Mouse (Mus musculus) brain, embryonic 14.5 days (tissue): Measurements from ENCODE around the gene Tmppe. TPM values are rescaled to one million over a fixed set of nuclear protein-coding genes. Genes with fewer than 3 reads are reported as not detected.
"Not testable (repeated sequence)": the region's sequence is repeated elsewhere in the genome, so short reads cannot be mapped to it uniquely, and the experiment has no call there.

Experiments
- DNase-seq: peaks from one replicate; pipeline ENCODE4 v3.0.0-alpha.2; 2011; ENCODE audit warnings: low read depth
- CTCF ChIP-seq: fragments of 200-500 bp; IDR thresholded peaks from 2 replicates; pipeline ENCODE4 v1.5.1; 2012; ENCODE audit warnings: inconsistent platforms, mild to moderate bottlenecking, moderate library complexity, borderline replicate concordance; ENCODE audit not compliant: insufficient read depth, insufficient read length; ENCODE audit errors: extremely low read depth
- POLR2A ChIP-seq: fragments of 200-500 bp; IDR thresholded peaks from 2 replicates; pipeline ENCODE4 v1.6.1; 2012; ENCODE audit warnings: mild to moderate bottlenecking, inconsistent platforms, borderline replicate concordance; ENCODE audit not compliant: poor library complexity, insufficient read depth, insufficient read length, severe bottlenecking; ENCODE audit errors: extremely low read depth
- polyA plus RNA-seq: library from polyadenylated mRNA; depleted of rRNA; stranded (reverse); fragments of >200 nt; gene quantifications from 2 replicates; pipeline ENCODE4 v1.2.3, GENCODE M21; 2012; rRNA removed

The Tmppe gene
- 3.2 and 4.9 TPM in 2 replicates for polyA plus RNA-seq

DNA sequence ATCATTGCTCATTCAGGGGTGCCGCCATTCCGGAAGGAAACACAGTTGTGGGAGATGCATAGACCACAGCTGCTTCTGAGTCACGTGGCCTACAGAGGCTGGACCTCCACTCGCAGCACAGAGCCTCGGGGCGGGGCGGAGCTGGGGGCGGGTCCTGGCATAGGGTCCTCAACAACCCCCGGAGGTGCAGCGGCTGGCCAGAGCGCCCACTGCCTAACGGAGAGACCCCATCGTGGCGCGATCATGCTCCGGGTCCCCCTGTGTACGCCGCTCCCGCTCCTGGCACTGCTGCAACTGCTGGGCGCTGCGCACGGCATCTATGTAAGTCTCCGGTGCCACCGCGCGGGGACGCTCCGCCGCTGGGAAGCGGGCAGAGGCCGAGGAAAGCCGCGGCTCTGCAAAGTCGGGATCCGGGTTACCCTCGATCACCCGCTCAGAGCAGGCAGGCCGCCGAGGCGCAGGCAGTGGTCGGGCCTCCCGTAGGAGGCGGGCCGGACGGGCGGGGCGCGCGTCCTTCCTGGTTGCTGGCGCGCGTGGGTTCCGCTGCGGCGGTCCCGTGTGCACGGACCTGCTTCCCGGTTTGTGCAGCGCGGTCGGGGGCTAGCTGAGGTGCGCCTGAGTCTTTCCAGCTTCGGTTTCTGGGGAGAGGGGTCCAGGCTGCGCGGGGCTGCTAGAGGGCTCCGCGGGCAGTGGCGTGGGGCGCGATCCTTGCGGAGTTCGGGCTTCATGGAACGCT lies at the start of gene Tmppe, which contains the start of gene Glb1:
Gene Tmppe, plus strand, starts transcription at position 157 of the 736 bp plus-strand sequence.
Gene Glb1, plus strand, starts transcription at position 128 of the 736 bp plus-strand sequence.
- DNase-seq = peak; percentile 95
- TF ChIP-seq POLR2A (peak; percentile 26), CTCF (peak; percentile 46; the same call in 1 of the 2 replicates)

DNA sequence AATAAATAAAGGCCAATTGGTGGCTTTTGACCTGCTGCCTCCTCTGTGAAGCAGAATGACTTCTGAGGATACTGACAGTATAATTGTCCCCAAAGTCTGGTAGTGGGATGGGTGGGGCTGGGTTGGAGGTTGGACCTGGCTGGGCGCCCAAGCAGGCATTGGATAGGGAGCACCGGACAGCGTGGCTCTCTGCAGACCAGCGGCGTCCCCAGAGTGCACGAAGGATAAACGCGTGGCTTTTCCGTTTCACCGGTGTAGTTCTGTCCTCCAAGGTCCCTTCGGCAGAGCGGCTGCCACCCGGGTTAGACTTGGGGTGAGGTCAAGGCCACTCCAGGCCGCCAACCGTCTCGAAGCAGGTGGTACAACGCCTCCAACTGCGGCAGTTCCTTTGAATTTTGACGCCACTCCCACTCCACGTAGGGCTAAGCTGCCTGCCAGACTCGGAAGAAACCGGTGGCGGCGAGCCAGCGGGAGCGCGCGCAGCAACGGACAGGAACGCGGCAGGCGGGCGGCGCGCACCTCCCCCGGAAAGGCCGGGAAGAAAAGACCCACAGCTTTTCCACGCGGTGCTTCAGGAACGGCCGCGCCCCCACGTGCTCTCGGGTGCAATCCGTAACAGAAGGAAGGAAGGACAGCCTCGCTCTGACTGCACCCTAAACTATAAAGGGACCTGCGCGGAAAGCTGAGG lies 33.0 kb upstream of the Tmppe start:
- DNase-seq = peak; percentile 92
- TF ChIP-seq CTCF (no peak), POLR2A (peak; percentile 30; the same call in 1 of the 2 replicates)

DNA sequence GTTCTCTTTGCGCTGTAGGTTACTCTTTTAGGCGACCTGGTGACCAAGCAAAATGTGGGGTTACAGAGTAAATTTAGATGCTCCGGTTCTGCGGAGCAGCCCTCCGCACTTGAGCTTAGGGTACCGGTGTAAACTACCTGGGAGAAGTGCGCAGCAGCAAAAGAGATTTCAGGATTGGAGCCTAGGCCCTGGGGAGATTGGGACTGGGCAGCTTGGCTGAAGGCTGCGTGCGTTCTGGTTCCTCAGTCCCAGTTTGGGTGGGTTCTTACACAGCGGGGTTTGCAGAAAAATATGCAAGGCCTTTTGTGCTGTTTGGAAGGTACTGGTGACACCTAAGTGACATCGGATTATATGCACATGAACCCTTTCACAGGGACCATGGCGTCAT lies 32.4 kb upstream of the Tmppe start:
- TF ChIP-seq CTCF (no peak), POLR2A (no peak)

DNA sequence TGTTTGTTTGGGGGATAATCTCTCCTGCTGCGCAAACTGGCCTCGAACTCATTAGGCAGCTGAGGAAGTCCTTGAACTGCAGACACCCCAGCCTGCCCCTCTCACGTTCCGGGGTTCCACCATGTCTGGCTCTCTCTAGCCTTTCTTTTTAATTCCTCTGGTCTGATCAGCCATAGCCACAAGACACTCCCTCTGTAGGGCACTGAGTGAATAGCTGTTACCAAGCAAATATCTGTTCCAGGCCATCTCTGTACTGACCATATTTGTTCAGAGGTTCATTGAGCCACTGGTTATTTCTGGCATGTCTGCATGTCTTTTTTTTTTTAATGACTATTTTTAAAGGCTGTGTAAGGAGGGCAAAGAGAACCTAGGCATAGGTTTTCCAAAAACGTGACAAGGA lies 31.5 kb upstream of the Tmppe start:
- peak; percentile 3; the same call in 1 of the 2 replicates for TF ChIP-seq CTCF
- DNase-seq = not testable (repeated sequence)

More for the DNA sequence above, 32.4 kb upstream of the Tmppe start:
- DNase-seq = no peak

DNA sequence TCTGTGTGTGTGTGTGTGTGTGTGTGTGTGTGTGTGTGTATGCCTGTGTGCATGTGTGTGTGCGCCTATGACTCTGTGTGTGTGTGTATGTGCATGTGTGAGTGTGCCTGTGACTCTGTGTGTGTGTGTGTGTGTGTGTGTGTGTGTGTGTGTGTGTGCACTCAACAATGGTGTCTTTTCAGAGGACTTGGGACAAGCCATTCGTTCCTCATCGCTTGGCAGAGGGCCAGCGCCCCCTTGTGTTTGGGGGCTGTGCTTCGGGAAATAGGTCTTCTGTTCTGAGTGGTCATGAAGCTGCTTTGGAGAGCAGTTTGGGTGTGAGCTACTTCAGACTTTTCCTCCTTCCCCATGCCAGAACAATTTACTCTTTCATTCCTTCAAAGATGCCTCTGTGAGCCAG lies 29.2 kb upstream of the Tmppe start:
- DNase-seq = peak; percentile 29

DNA sequence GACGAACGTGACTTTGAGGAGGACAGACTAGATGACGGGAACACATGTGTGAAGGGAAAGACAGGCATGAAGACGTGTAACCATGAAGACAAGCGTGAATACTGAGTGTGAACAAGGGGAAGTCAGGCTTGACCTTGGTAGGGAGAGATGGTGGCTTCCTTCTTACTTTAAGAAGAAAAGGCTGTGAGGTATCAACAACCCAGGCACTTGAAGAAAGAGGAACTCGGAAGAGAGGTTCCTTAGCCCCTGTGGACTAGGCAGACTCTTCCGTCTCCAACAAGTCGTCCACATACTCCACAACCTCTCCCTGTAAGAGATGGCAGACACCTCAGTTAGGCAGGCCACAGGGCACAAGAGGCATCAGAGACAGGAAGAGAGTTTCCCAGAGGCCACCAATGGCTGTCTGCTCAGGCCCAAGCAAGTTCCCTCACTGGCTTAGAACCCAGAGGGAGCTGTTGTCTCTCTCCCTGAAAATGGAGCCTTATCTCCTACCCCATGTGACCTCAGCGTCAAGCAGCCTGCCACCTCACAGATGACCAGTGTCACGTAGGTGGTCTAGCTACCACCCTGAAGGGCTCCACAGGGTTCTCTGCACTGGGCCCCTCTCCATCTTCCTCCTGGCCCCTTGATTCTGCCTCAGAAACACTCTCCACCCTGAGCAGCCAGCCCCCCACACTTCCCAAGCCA lies 25.5 kb upstream of the Tmppe start:
- no peak for DNase-seq
- TF ChIP-seq CTCF (no peak), POLR2A (no peak)

DNA sequence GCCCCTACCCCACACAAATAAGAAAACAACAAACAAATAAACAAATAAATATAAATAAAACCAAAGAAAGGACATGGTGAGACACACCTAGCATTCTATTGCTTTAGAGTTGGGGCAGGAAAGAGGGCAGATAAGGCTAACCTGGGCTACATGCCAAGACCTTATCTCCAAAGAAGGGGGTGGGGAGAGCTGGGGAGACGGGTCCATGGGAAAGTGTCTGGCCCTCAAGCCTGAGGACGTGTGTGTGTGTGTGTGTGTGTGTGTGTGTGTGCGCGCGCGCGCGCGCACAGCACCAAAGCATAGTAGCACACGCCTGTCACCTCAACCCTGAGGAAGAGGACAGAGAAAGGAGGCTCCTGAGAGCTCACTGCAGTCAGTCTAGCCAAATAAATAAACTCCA lies 23.7 kb upstream of the Tmppe start:
- DNase-seq = no peak
- TF ChIP-seq POLR2A (no peak), CTCF (no peak)

DNA sequence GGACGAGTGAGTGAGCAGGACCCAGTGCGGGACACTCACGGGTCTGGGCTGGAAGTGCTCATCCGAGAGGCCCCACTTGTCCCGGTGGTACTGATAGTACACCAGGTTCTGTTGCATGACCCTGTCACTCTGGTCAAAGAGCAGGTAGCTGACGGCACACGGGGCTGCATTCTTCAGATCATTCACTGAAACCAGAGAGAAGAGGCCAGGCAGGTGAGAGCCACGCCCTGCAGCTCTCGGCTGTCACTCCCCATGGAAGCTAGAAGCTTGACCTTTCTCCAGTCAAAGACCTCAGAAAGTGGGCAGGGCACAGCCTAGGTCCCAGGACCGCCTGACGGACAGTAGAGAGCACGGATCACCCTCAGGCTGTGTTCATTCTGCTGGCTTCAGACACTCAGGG lies 21.0 kb upstream of the Tmppe start:
- TF ChIP-seq CTCF = no peak
- no peak for TF ChIP-seq POLR2A
- DNase-seq = no peak

DNA sequence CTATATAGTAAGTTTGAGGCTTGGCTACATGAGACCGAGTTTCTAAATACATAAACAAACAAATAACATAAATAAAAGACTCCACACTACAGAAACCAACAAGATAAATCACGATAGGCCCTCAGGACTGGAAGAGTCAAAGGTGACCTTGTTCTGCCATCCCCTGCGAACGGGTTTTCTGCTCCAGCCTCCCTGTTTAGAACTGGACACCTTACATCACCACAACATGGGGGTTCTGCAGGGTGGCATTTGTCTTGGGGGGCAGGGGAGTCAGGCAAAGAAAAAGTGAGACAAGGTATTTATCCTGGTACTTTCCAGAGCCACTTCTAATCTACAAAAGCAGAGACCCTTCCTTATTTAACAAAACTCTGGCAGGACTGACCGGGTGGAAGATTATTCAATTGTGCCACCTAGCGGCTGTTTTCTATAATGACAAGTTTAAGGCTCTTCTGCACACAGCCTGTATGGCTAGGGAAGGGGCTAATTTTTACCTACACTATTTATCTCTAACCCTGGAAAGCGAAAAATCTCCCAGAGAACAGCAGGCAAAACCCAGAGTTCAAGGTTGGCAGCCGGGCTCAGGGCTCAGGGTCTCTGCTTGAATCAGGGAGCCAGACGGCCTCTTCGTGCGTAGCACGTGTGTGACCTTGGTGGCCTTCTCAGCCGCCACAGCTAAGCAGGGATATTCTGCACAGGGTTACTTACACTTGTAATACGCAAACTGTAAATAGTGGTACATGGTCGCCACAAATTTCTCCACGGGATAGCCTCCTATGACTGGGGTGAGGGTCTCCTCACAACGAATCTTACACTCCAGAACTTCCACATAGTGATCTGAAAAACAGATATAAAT lies 19.8 kb upstream of the Tmppe start:
- DNase-seq = peak; percentile 82
- peak; percentile 66; the same call in 1 of the 2 replicates for TF ChIP-seq CTCF
- no peak for TF ChIP-seq POLR2A

DNA sequence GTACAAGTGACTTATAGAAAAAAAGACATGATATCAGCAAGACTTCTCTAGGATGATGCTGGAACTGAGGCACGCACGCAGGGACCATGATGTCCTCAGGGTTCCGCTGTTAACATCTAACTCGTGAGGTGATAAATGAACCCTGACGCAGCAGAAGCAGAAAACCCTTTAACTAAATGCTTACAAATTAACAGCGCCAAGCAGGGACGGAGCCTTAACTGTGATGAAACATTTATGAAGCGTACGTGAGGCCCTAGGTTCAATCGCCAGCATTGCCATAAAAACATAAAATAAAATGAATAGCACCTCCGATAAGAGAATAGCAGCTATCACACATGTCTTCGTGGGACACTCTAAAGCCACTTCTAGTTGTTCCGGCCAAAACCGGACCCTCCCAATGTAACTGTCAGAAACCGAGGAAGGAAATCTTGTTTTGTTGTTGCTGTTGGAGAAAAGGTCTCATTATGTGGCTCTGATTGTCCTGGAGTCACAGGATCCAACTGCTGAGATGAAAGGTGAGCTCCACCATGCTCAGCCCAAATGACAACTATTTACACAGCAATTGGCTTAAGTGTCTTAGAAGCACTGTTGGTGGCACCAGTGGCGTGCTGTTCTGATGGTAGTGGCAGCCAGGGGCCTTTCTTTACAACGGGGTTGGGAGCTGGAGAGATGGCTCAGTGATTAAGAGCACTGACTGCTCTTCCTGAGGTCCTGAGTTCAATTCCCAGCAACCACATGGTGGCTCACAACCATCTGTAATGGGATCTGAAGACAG lies 17.8 kb upstream of the Tmppe start:
- TF ChIP-seq POLR2A (no peak), CTCF (no peak)
- DNase-seq = no peak

DNA sequence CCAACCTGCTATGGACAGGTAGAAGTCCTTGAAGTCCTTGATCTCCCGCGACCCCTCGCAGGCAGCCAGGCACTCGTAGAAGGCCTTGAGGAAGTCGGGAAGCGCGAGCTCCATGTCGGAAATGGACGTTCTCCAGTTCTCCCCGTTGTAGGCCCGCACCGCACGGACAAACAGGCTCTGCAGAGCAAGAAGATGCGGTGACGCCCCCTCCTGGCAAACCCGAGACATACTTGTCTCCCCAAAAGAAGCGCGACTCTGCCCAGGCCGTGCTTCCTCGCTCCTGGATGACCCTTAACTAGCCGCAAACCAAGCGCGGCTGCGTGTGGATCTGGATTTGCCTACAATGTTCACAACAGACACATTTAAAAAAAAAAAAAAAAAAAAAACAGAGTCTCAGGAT lies 16.2 kb upstream of the Tmppe start:
- TF ChIP-seq CTCF (no peak), POLR2A (no peak)
- no peak for DNase-seq
